Mouse (Mus musculus): ENCODE results near the gene Wdr60. TPM values are rescaled to one million over a fixed set of nuclear protein-coding genes. Genes with fewer than 3 reads are reported as not detected.
A peak's percentile ranks its signal among the peaks of the same experiment; 100 is the strongest.

Gene Wdr60
- polyA plus RNA-seq, 1 experiment: 27.8 TPM

DNA sequence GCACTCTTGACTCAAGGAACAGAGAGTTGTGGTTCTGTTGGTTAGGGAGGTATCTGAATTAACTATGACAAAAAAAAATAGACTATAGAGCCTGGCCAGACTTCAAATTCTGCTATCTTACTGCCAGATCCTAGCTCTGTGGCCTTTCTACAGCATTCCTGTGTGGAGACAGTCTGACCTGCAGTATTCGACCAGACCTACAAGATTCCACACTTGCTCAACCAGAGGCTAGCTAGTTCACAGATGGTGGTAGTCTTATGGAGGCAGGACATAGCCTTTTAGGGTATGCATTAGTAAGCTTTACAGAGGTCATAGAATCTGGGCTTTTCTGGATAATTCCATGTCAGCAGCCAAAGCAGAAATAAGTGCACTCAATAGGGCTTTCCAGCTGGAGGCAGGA, 7.7 kb upstream of the Wdr60 start:
- DNase-seq (ENCODE audit: extremely low spot score in 1 of 2, low spot score in 1 of 2): no peak

GRCm38 (mm10) chr12:116269450-116269849, 6.6 kb upstream of the Wdr60 start:
- no peak for DNase-seq (ENCODE audit: extremely low spot score in 1 of 2, low spot score in 1 of 2)

GRCm38 (mm10) chr12:116265275-116265674, 2.5 kb upstream of the Wdr60 start:
- no peak for DNase-seq (ENCODE audit: extremely low spot score in 1 of 2, low spot score in 1 of 2)

GRCm38 (mm10) chr12:116264756-116265155, 1.9 kb upstream of the Wdr60 start:
- DNase-seq (ENCODE audit: extremely low spot score in 1 of 2, low spot score in 1 of 2): no peak

- no peak for DNase-seq (ENCODE audit: extremely low spot score in 1 of 2, low spot score in 1 of 2)
These were observed 4.5 kb downstream of the Wdr60 start for GRCm38 (mm10) chr12:116258321-116258720.

DNA sequence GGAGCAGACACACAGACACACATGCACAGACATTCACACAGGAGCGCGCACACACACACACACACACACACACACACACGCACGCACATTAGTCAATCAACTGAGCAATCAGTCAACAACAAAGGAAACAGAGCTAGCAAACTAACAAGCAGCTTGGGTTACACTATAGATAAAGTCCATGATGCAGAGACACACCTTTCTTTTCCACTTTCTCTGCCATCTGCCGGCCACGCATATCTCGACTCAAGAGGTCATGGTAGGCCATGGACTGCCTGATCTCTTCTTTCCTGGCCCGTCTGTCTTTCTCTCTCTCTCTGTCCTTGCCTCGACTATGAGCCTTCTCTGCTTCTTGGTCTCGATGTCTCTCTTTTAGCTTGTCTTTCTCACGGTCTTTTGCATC, 7.2 kb downstream of the Wdr60 start:
- DNase-seq (ENCODE audit: extremely low spot score in 1 of 2, low spot score in 1 of 2): no peak

DNA sequence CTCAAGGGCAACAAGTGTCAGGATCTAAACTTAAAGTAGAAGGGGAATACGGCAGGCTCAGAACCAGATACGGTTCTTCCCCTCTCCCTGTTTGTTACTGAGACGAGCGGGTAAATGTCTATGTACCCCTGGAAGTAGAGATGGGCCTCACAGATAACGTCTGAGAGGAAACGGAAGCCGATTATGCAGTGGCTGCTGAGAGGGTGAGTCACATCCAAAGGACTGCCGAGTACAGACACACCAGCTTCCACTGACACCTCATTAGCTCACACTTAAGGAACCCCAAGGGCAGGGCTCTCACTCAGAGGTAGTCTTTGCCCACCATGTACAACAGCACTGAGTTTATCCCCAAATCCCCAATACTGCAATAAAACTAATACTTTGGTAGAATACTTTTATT, 8.2 kb downstream of the Wdr60 start:
- DNase-seq (ENCODE audit: extremely low spot score in 1 of 2, low spot score in 1 of 2): no peak

DNA sequence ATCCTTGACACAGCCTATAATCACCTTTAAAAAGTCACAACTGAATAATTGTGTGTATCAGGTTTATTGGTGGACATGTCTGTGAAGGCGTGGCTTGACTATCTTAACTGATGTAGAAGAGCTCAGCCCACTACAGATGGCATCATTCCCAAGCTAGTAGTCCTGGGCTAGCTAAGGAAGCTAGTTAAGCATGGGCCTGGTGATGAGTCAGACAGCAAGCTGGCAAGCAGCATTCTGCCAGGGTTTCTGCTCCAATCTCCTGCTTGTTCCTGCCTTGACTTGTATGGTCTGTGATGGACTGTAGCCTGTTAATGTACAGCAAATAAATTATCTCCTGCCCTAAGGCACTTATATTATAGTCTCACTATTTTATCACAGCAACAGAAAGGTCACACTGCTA, 18.2 kb downstream of the Wdr60 start:
- DNase-seq (ENCODE audit: extremely low spot score in 1 of 2, low spot score in 1 of 2): peak in 1 of 2 experiments; percentile 26

DNA sequence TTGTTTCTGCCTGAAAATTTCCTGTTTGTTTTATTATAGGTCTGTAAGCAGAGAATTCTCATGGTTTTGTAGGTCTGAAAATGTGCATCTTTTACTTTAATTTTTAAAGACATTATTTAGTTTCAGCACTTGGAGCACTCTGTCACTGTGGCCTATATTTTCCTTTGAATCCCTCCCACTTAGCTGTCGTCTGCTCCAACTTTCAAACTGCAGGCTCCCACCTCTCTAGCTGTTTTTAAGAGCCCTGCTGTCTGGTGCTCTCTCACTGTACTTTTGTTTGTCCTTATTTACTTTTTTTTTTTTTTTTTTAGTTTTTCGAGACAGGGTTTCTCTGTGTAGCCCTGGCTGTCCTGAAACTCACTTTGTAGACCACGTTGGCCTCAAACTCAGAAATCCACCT, 24.0 kb downstream of the Wdr60 start:
- DNase-seq (ENCODE audit: extremely low spot score in 1 of 2, low spot score in 1 of 2): peak in 1 of 2 experiments; percentile 34

GRCm38 (mm10) chr12:116238370-116238769, 24.5 kb downstream of the Wdr60 start:
- DNase-seq (ENCODE audit: extremely low spot score in 1 of 2, low spot score in 1 of 2): no peak

GRCm38 (mm10) chr12:116236658-116237057, 26.2 kb downstream of the Wdr60 start:
- no peak for DNase-seq (ENCODE audit: extremely low spot score in 1 of 2, low spot score in 1 of 2)

DNA sequence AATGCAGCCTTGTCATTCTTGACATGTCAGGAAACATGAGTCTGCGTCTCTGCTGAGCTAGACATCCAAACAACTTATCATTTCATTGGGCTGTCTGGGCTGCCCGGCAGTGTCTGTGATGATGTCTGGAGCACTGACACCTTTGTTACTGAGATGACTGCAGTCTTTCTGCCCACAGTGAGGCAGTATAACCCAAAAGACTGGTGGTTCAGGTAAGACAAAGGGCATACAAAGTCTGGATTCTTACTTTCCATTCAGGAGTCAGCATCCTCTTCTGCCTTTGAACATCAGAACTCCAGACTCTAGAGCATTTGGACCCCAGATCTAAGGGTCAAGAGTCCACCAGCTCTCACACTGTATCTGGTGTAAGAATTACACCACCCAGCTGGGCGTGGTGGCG, 27.5 kb downstream of the Wdr60 start:
- no peak for DNase-seq (ENCODE audit: extremely low spot score in 1 of 2, low spot score in 1 of 2)

GRCm38 (mm10) chr12:116232061-116232460, 30.8 kb downstream of the Wdr60 start:
- no peak for DNase-seq (ENCODE audit: extremely low spot score in 1 of 2, low spot score in 1 of 2)

- no peak for DNase-seq (ENCODE audit: extremely low spot score in 1 of 2, low spot score in 1 of 2)
These were observed 31.2 kb downstream of the Wdr60 start for GRCm38 (mm10) chr12:116231612-116232011.

DNA sequence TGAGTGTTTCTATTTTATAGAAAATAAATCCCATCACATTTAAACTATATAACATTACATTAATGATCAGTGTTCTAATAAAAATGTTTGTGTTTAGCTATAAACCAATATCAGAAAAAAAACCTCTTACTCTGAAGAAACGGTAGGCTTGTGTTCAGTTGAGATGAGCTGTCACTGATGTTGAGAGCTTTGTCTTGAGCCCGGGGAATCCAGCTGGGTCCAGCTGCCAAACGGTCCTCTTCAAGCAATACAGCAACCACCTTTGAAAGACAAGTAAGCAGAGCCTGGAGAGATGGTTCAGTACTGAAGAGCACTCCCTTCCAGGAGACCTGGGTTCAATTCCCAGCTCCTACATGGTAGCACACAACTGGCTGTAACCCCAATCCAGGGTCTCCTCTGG, 33.4 kb downstream of the Wdr60 start:
- DNase-seq (ENCODE audit: extremely low spot score in 1 of 2, low spot score in 1 of 2): no peak

GRCm38 (mm10) chr12:116226289-116227057, 36.3 kb downstream of the Wdr60 start:
- DNase-seq (ENCODE audit: extremely low spot score in 1 of 2, low spot score in 1 of 2): no peak

DNA sequence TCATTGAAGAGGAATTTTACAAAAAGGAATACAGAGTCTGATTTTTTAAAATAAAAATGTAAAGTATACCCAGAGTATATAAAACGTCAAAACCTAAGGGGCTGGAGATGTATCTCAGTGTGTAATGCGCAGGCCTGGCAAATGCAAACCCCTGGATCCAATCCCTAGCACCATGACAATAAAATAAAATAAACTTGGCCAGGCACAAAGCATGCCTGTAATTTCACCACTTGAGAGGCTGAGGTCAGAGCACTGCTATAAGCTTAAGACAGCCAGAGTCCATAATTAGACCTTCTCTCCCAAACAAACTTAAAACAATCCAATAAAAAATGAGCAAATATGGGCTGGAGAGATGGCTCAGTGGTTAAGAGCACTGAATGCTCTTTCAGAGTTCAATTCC, 39.7 kb downstream of the Wdr60 start:
- DNase-seq (ENCODE audit: extremely low spot score in 1 of 2, low spot score in 1 of 2): no peak

DNA sequence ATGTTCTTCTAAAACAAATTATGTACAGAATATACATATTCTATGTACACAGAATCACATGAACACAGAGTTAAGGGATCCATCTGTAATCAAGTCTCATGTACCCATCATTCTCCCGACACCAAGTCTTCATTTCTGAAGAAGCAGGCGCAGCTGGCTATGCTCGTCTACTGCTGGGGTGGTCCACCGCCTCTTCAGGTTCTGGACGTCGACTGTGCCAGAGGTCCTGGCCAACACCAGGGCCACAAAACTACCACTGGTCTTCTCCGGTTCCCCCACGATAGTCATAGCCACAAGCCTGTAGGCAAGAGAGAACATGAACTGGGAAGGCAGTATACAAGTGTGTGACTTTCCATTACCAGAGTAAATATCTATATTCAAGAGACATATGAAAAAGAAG, 55.3 kb downstream of the Wdr60 start:
- no peak for DNase-seq (ENCODE audit: extremely low spot score in 1 of 2, low spot score in 1 of 2)

GRCm38 (mm10) chr12:116205726-116206125, 57.1 kb downstream of the Wdr60 start:
- peak; percentile 11 to 29 for DNase-seq (ENCODE audit: extremely low spot score in 1 of 2, low spot score in 1 of 2)

GRCm38 (mm10) chr12:116202176-116202981, 60.4 kb downstream of the Wdr60 start:
- DNase-seq (ENCODE audit: extremely low spot score in 1 of 2, low spot score in 1 of 2): peak; percentile 22 to 81

DNA sequence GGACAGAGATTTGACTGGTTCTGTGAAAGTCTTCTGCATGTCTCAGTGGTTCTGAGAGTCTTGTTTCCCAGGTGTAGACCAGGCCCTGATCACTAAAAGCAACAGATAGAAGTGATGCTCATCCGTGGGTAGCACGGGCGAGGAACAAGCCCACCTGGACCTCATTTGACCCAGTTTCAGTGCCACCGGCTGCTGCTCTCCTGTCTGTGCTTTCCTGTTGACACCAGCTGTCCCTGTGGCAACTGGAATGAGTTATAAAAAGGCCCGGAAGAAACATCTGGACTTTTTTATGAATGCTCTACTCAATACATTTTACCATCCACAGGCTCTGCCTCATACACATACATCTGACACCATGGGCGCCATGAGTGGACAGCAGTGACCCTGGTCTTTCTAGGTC, 64.0 kb downstream of the Wdr60 start:
- DNase-seq (ENCODE audit: extremely low spot score in 1 of 2, low spot score in 1 of 2): no peak

- no peak for DNase-seq (ENCODE audit: extremely low spot score in 1 of 2, low spot score in 1 of 2)
These were observed 66.6 kb downstream of the Wdr60 start for GRCm38 (mm10) chr12:116196221-116196620.
